Mouse (Mus musculus) thymus, adult 2 months (tissue): Measurements from ENCODE around the gene Rdh19.

Experiments
- CTCF ChIP-seq: fragments of 200-500 bp; IDR thresholded peaks from 2 replicates; pipeline ENCODE4 v1.5.1; 2012; ENCODE audit warnings: mild to moderate bottlenecking, control low read depth, low read length, moderate library complexity, borderline replicate concordance; ENCODE audit not compliant: control insufficient read depth, poor library complexity, insufficient read depth; ENCODE audit errors: extremely low read depth
- POLR2A ChIP-seq: fragments of 200-500 bp; IDR thresholded peaks from 2 replicates; pipeline ENCODE4 v1.6.1; 2012; ENCODE audit warnings: mild to moderate bottlenecking, low read length, control low read depth, moderate library complexity; ENCODE audit not compliant: control insufficient read depth, poor library complexity, insufficient read depth; ENCODE audit errors: extremely low read depth

DNA sequence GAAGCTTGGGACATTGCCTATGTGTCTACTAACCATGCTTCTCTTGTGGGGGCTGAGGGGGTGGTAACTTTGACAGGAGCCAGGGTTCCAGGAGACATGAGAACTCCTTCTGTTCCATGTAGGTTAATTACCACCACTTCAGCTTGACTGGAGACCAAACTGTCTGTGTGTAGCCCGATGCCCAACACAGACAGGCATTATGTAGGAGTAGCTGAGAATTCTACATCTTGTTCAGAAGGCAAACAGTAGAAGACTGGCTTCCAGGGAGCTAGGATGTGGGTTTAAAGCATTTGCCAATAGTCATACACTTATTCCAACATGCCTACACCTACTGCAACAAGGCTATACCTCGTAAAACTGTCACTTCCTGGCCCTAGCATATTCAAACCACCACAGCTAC is 11.2 kb upstream of the Rdh19 start:
- TF ChIP-seq POLR2A = no peak
- no peak for TF ChIP-seq CTCF
